Mouse (Mus musculus) midbrain, embryonic 15.5 days (tissue): ENCODE data around the gene Scn11a. TPM values are rescaled to one million over a fixed set of nuclear protein-coding genes. Genes with fewer than 3 reads are reported as not detected.

Experiments
- ATAC-seq: fragments of 200-750 bp; cut with Nextera tagmentation; replicated peaks from 2 replicates; pipeline ENCODE4 v1.8.0; 2017; ENCODE audit warnings: moderate TSS enrichment
- H3K27ac ChIP-seq: fragments of 300-500 bp; sonication (generic); 2 replicates; pipeline ENCODE4 v1.5.1; 2015; ENCODE audit warnings: mild to moderate bottlenecking, inconsistent platforms
- H3K27me3 ChIP-seq: fragments of 300-500 bp; sonication (generic); replicated peaks from 2 replicates; pipeline ENCODE4 v1.6.1; 2015; ENCODE audit warnings: inconsistent platforms
- H3K36me3 ChIP-seq: fragments of 300-500 bp; sonication (generic); replicated peaks from 2 replicates; pipeline ENCODE4 v1.6.1; 2015; ENCODE audit warnings: inconsistent platforms
- H3K4me1 ChIP-seq: fragments of 300-500 bp; sonication (generic); 2 replicates; pipeline ENCODE4 v1.6.1; 2015; ENCODE audit warnings: inconsistent platforms
- H3K4me2 ChIP-seq: fragments of 300-500 bp; sonication (generic); 2 replicates; pipeline ENCODE4 v1.6.1; 2015; ENCODE audit warnings: inconsistent platforms, mild to moderate bottlenecking, moderate library complexity
- H3K4me3 ChIP-seq: fragments of 300-500 bp; sonication (generic); 2 replicates; pipeline ENCODE4 v1.5.1; 2015; ENCODE audit warnings: mild to moderate bottlenecking, inconsistent platforms
- H3K9ac ChIP-seq: fragments of 300-500 bp; sonication (generic); 2 replicates; pipeline ENCODE4 v1.6.1; 2015; ENCODE audit warnings: mild to moderate bottlenecking, inconsistent platforms
- H3K9me3 ChIP-seq: fragments of 300-500 bp; sonication (generic); 2 replicates; pipeline ENCODE4 v1.6.1; 2016; ENCODE audit warnings: inconsistent platforms
- WGBS: fragments of 180-500 bp; shearing (Covaris S2); methylation state at CpG from one replicate; pipeline ENCODE4 v1.1.7; 2015; ENCODE audit warnings: mixed read lengths; 5-methylcytosine and 5-hydroxymethylcytosine counted together
- polyA plus RNA-seq: library from polyadenylated mRNA; unstranded; fragments of >200 nt; fragmentation: Nextera tagmentation; extraction: Ambion mirVana; gene quantifications from 2 replicates; pipeline ENCODE4 v1.2.1, GENCODE M21; 2015

Scn11a gene
- 0.17 and 0.18 TPM in 2 replicates for polyA plus RNA-seq

DNA sequence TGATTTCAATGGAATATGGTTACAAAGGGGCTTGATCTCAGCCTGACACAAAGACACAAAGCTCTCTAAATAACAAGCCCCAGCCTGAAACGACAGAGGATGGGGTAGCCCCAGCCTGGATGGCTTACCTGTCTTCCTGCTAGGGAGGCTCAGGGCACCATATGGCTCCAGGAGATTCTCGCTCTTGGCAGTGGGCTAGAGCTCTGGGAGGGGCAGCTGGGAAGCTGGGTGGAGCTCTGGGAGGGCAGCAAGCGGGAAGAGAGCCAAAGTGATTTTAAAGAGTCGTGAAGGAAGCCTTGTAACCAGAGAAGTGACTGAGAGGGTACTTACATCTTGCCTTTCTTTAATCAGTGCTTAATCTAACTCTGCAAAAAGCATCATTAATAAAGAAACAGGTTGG lies at the start of gene Scn11a:
Gene Scn11a, minus strand, starts transcription at position 160 of the 400 bp plus-strand sequence.
- no peak within 1 kb of the TSS for H3K4me2 ChIP-seq
- H3K4me3 ChIP-seq: no peak within 1 kb of the TSS
- H3K27me3 ChIP-seq: no peaks in the 10 kb centered on the region
- H3K27ac ChIP-seq: no peak within 1 kb of the TSS
- no peaks in the 10 kb centered on the region for H3K9me3 ChIP-seq
- no peak within 1 kb of the TSS for H3K9ac ChIP-seq
- no peaks in the 10 kb centered on the region for H3K4me1 ChIP-seq
- WGBS: 50% methylated on average over 4 of the region's 4 CpGs
- no peak for ATAC-seq
- no peaks in the 10 kb centered on the region for H3K36me3 ChIP-seq

DNA sequence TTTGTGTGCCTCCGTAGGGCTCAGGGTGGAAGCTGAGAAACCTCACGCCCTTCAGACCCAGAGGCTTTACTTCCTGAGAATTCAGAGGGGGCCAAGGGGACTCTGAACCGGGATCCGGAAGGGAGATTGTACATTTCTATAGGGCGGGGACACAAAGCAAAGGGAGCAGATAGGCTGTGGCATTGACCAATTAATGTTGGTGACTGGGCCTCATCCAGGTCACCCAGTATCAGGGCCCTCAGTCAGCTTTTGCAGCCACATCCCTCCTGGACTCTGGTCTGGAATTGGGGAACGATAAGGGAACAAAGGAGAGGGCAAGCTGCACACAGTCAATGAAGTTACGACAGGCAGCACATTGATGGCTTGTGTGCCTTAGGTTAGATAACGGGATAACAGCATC lies 28.9 kb upstream of the Scn11a start:
- Histone ChIP-seq H3K36me3 (no peaks in the 10 kb centered on the region), H3K9ac (no peak overlapping the region), H3K4me1 (peaks cover 5% of the 10 kb centered on the region), H3K4me3 (no peak overlapping the region), H3K4me2 (no peak overlapping the region), H3K27ac (no peak overlapping the region), H3K9me3 (no peaks in the 10 kb centered on the region; the same call in 1 of the 2 replicates), H3K27me3 (no peaks in the 10 kb centered on the region)
- WGBS: 72% methylated on average over 8 of the region's 8 CpGs
- ATAC-seq: no peak

DNA sequence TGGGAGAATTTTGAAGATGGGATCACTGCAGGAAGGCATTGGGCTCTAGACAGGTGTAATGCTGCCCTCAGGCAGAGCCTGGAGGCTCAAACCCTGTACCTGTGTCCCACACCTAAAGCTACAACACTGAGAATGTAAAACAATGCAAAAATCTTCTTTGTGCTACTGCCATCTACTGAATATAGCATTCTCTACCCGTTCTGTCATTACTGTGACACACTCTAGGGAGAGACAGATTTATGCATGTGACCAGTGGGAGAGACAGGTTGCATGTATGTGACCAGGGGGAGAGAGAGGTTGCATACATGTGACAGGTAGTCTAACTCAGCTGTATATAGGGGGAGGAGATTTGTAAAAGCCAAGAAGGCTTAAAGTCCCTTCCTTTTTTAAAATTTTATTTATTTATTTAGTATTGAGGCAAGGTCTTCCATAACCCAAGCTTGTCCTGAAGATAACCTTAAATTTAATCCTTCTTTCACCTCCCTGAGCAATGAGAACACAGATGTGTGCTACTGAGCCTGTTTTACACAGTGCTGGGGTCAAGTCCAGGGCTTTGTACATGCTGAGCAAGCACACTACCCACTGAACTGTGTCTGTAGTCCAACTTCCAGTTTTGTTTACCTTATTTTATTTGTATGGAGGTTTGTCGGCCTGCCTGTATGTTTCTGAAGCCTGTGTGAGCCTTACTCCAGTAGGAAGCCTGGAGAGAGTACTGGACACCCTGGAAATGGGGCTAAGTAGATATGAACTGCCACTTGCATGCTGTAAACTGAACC lies 28.0 kb upstream of the Scn11a start:
- Histone ChIP-seq H3K9ac (no peak overlapping the region), H3K36me3 (no peaks in the 10 kb centered on the region), H3K9me3 (no peaks in the 10 kb centered on the region; the same call in 1 of the 2 replicates), H3K27ac (peak overlapping the region; percentile 66), H3K4me3 (no peak overlapping the region), H3K4me1 (peaks cover 12% of the 10 kb centered on the region), H3K4me2 (no peak overlapping the region), H3K27me3 (no peaks in the 10 kb centered on the region)
- WGBS: 66% methylated on average over 2 of the region's 2 CpGs
- ATAC-seq: no peak

DNA sequence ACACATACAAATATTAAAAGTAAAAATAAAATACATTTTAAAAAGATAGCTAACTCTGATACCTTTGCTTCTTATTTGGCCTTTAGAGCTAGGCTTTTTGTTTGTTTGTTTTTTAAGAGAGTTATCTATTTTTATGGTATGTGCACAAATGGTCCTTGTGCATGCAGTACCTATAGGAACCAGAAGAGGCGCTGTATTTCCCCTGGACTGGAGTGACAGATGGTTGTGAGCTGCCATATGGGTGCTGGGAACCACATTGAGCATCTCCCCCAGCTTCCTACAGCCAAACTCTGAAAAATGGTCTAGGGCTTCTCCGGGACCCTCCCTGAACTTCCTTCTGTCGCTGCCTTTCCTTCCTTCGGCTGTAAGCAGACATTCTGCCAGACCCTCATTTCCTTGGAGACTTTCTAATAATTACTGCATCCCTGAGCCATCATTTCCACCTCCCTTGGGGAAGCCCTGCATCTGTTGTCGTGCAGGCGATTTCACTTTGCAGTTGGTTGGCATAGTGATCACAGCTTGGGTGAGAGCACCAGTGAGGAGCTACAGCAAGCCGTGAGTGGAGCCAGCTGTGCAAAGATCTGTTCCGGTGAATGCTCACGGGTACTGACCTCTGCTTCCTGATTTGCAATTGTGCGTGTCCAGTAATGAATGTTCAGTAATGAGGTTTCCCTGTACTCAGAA lies 27.2 kb upstream of the Scn11a start:
- Histone ChIP-seq H3K9ac (no peak overlapping the region), H3K9me3 (no peaks in the 10 kb centered on the region), H3K4me1 (peaks cover 12% of the 10 kb centered on the region), H3K27ac (peak overlapping the region; percentile 66), H3K27me3 (no peaks in the 10 kb centered on the region), H3K4me3 (no peak overlapping the region), H3K4me2 (no peak overlapping the region), H3K36me3 (no peaks in the 10 kb centered on the region)
- WGBS: 48% methylated on average over 10 of the region's 10 CpGs
- peak; percentile 42; the same call in 1 of the 2 replicates for ATAC-seq

DNA sequence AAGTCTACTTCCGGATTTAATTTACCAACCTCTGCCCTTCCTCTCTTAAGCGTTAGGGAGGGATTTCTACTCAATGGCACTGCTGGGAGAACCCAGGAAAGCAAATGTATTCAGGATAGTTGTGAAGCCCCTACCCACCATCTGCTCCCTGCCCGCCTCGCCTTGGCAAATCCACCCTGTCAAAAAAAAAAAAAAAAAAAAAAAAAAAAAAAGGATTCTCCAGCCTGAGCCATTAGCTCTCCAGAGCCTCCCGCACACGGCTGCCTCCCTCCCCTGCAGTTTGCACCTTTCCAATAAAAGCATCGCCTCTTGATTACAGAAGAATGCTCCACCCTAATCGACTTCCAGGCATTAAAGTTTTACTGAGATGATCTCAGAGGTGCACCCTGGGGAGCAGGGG lies 24.0 kb upstream of the Scn11a start:
- Histone ChIP-seq H3K9ac (no peak overlapping the region), H3K9me3 (no peaks in the 10 kb centered on the region), H3K36me3 (no peaks in the 10 kb centered on the region), H3K27ac (no peak overlapping the region), H3K4me2 (no peak overlapping the region), H3K27me3 (0 out of 2 replicates have a peak, but pooled peaks cover 3% of the 10 kb centered on the region), H3K4me1 (peaks cover 12% of the 10 kb centered on the region), H3K4me3 (no peak overlapping the region)
- whole genome bisulfite sequencing: 12% methylated on average over 8 of the region's 8 CpGs
- no peak for ATAC-seq

DNA sequence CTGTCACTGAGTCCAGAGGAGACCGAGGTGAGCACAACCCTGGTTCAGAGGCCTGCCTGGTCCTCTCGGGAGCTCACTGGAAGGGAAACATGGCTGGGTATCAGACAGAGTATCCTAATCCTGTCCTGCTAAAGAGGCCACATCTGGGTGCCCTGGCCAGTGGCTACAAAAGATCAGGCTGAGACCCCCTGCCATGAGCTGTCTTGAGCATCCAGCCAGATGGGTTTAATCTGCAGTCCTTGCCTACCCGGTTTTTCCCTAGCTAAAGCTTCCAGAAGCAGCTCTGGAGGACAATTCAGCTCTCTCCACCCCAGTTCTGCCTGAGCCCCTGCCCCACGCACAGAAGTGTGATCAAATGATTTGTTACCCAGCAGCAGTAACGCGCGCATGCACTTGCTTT lies 23.4 kb upstream of the Scn11a start:
- Histone ChIP-seq H3K4me3 (no peak overlapping the region), H3K27ac (no peak overlapping the region), H3K9ac (no peak overlapping the region), H3K4me1 (peaks cover 12% of the 10 kb centered on the region), H3K4me2 (no peak overlapping the region), H3K9me3 (no peaks in the 10 kb centered on the region), H3K36me3 (no peaks in the 10 kb centered on the region), H3K27me3 (0 out of 2 replicates have a peak, but pooled peaks cover 3% of the 10 kb centered on the region)
- no peak for ATAC-seq
- WGBS: 25% methylated on average over 7 of the region's 7 CpGs

DNA sequence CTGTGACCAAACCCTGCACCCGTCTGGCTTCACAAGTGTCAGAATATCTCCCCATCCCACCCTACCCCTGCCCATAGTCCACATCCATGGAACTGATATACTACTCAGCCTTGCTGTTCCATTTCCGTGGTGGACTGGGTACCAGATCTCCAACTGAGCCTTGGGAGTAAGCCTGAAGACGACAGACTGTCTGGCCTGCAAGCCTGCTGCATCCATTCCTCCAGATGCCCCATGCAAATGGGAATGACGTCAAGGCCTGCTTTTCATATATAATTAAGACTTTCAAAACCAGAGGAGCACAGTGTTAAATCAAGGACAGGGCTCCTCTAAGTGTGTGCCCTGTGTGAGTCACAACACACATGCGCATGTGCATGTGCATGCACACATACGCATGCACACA lies 21.9 kb upstream of the Scn11a start:
- 69% methylated on average over 6 of the region's 6 CpGs for whole genome bisulfite sequencing
- Histone ChIP-seq H3K36me3 (no peaks in the 10 kb centered on the region), H3K4me2 (no peak overlapping the region), H3K4me1 (peaks cover 20% of the 10 kb centered on the region), H3K27ac (no peak overlapping the region), H3K9ac (no peak overlapping the region), H3K27me3 (0 out of 2 replicates have a peak, but pooled peaks cover 3% of the 10 kb centered on the region), H3K9me3 (no peaks in the 10 kb centered on the region), H3K4me3 (no peak overlapping the region)
- no peak for ATAC-seq

DNA sequence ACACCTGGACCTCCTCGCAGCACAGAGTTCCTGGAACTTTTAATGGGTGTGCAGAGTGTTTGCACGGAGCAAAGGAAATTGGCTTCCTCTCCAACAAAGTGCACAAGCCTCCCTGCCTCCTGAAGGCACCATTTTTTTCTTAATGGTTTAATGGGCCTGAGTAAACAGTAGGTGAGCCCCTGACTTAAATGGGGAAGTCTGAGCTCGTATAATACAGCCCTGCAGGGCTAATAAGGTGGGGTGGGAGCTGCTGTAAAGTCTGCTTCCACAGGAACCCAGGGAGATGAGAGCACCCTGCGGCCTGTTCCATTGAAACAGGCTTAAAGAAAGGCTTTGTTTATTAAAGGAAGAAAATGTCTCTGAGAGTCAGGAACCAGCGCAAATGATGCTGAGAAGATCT lies 19.5 kb upstream of the Scn11a start:
- Histone ChIP-seq H3K27ac (no peak overlapping the region), H3K4me2 (no peak overlapping the region), H3K36me3 (no peaks in the 10 kb centered on the region), H3K4me1 (peaks cover 23% of the 10 kb centered on the region), H3K9ac (no peak overlapping the region), H3K4me3 (no peak overlapping the region), H3K27me3 (0 out of 2 replicates have a peak, but pooled peaks cover 3% of the 10 kb centered on the region), H3K9me3 (no peaks in the 10 kb centered on the region)
- 40% methylated on average over 5 of the region's 5 CpGs for WGBS
- no peak for ATAC-seq

DNA sequence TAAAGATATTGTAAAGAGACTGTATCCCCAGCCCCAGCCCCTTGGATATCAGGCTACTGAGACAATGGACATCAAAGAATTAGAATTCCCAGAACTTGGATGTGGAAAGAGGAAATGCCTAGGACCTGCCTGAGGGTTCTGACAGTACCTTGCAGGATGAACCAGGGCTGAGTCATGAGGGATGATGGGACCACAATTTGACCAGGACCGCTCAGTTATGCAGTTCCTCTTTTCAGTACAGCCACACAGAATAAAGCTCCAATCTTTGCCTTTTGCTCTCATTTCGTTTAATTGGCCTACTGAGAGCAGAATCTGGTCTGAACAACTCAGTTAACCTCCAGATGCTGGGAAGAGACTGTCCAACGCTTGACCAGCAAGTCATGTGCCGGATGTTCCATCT lies 18.3 kb upstream of the Scn11a start:
- no peaks in the 10 kb centered on the region for H3K9me3 ChIP-seq
- peaks cover 12% of the 10 kb centered on the region for H3K4me1 ChIP-seq
- no peak overlapping the region for H3K4me3 ChIP-seq
- ATAC-seq: no peak
- H3K27ac ChIP-seq: no peak overlapping the region
- no peak overlapping the region for H3K9ac ChIP-seq
- H3K27me3 ChIP-seq: 0 out of 2 replicates have a peak, but pooled peaks cover 3% of the 10 kb centered on the region
- H3K36me3 ChIP-seq: no peaks in the 10 kb centered on the region
- 86% methylated on average over 4 of the region's 4 CpGs for WGBS
- no peak overlapping the region for H3K4me2 ChIP-seq

DNA sequence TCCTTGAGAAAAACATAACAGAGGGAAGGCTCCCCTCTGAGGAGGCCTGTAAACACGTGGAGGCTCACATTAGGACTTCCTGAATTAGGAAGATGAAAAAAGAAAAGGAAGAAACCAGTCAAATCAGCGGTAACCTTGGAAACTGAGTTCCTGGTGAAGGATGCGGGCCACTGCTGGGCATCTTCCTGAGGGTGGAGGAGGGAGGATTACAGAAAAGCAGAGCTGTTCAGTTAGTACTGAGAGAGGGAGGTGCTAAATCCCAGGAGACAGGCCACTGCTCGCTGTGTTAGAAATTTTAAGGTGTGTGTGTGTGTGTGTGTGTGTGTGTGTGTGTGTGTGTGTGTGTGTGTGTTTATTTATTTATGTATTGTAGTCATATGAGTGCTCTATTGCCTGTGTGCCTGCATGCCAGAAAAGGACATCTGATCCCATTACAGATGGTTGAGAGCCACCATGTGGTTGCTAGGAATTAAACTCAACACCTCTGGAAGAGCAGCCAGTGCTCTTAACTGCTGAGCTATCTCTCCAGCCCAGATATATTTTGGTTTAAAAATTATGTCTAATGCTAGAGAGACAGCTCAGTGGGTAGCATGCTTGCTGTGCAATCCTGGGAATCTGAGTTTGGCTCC lies 17.4 kb upstream of the Scn11a start:
- H3K36me3 ChIP-seq: no peaks in the 10 kb centered on the region
- peaks cover 11% of the 10 kb centered on the region for H3K4me1 ChIP-seq
- no peak overlapping the region for H3K4me2 ChIP-seq
- no peaks in the 10 kb centered on the region for H3K9me3 ChIP-seq
- no peak overlapping the region for H3K27ac ChIP-seq
- 12% methylated on average over 4 of the region's 4 CpGs for WGBS
- ATAC-seq: no peak
- H3K4me3 ChIP-seq: no peak overlapping the region
- H3K9ac ChIP-seq: no peak overlapping the region
- H3K27me3 ChIP-seq: 0 out of 2 replicates have a peak, but pooled peaks cover 3% of the 10 kb centered on the region

DNA sequence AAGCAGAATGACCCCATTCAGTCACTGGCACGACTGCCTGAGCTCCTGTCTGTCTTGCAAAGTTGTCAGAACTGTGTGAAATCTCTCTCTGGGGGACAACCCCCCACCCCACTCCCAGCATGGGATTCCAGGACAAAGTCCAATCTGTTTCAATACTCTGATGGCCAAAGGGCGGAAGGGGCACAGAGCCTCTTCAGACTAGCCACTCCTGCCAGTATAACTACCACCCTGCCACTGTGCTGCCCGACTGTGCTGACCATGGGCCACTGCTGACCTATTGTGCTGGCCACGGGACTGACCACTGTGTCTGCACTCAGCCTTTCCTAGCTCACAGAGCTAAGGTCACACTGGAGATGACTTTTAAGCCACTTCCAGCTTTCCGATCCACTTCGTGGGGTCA lies 16.8 kb upstream of the Scn11a start:
- Histone ChIP-seq H3K4me3 (no peak overlapping the region), H3K27ac (no peak overlapping the region), H3K36me3 (no peaks in the 10 kb centered on the region), H3K4me2 (no peak overlapping the region), H3K27me3 (0 out of 2 replicates have a peak, but pooled peaks cover 3% of the 10 kb centered on the region), H3K4me1 (peaks cover 11% of the 10 kb centered on the region), H3K9ac (no peak overlapping the region), H3K9me3 (no peaks in the 10 kb centered on the region)
- ATAC-seq: no peak
- WGBS: 17% methylated on average over 6 of the region's 6 CpGs

DNA sequence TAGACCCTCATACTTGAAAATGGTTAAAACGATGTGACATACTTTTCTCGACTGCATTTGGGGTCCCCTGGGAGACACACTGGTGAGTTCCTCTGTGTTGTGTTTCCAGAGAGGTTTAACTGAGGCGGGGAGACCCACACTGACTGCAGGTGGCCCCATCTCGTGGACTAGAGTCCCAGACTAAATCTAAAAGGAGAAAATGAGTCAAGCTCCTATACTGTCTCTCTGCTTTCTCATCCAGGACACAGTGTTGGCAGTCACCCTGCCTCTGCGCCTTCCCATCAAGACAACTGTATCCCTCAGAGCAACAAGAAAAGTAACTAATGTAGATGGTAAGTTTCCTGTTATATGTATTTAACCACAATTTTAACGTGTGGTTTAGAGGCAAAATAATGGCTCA lies 15.9 kb upstream of the Scn11a start:
- no peak for ATAC-seq

More for the DNA sequence above, 15.9 kb upstream of the Scn11a start:
- no peak overlapping the region for H3K27ac ChIP-seq
- no peak overlapping the region for H3K4me2 ChIP-seq
- H3K27me3 ChIP-seq: no peaks in the 10 kb centered on the region
- peaks cover 11% of the 10 kb centered on the region for H3K4me1 ChIP-seq
- H3K4me3 ChIP-seq: no peak overlapping the region
- H3K36me3 ChIP-seq: no peaks in the 10 kb centered on the region
- H3K9ac ChIP-seq: no peak overlapping the region
- no peaks in the 10 kb centered on the region for H3K9me3 ChIP-seq
- 86% methylated on average over 6 of the region's 6 CpGs for WGBS
